Mouse (Mus musculus) stomach, postnatal 0 days (tissue): ENCODE results near the gene Itln1.

Source experiments
- CTCF ChIP-seq: IDR thresholded peaks from 2 replicates; pipeline ENCODE4 v1.5.1; 2016; ENCODE audit warnings: antibody characterized with exemption, low read depth, mild to moderate bottlenecking, moderate library complexity
- EP300 ChIP-seq: optimal IDR thresholded peaks from 2 replicates; pipeline ENCODE3; 2016; ENCODE audit warnings: antibody characterized with exemption

GRCm38 (mm10) chr1:171470896-171471295 lies 64.2 kb downstream of the Itln1 start:
- TF ChIP-seq CTCF (no peak), EP300 (no peak)
